Mouse (Mus musculus) midbrain, embryonic 12.5 days (tissue): Measurements from ENCODE around the gene Klk1b8. TPM values are rescaled to one million over a fixed set of nuclear protein-coding genes. Genes with fewer than 3 reads are reported as not detected.

Experiments used
- polyA plus RNA-seq: library from polyadenylated mRNA; unstranded; fragments of >200 nt; fragmentation: Nextera tagmentation; extraction: Ambion mirVana; gene quantifications from 2 replicates; pipeline ENCODE4 v1.2.1, GENCODE M21; 2016

Gene Klk1b8
- polyA plus RNA-seq, 1 experiment from 2014 or later, result not detected

Other genes with a start within 250 kb of the Klk1b8 start
- gene Klk13, start 238.1 kb upstream of the Klk1b8 start, polyA plus RNA-seq, result not detected in 2 replicates
- not detected in 2 replicates for gene Klk12, start 181.8 kb upstream of the Klk1b8 start, polyA plus RNA-seq
- not detected in 2 replicates for gene Klk11, start 176.1 kb upstream of the Klk1b8 start, polyA plus RNA-seq
- 0.13 TPM in 1 of 2 replicates, not detected in the other for gene Klk10, start 169.6 kb upstream of the Klk1b8 start, polyA plus RNA-seq
- gene Klk9, start 158.8 kb upstream of the Klk1b8 start, polyA plus RNA-seq, result not detected in 2 replicates
- gene Klk8, start 153.1 kb upstream of the Klk1b8 start, polyA plus RNA-seq, result 6.1 and 6.3 TPM in 2 replicates
- gene Klk7, start 139.4 kb upstream of the Klk1b8 start, polyA plus RNA-seq, result not detected in 2 replicates
- gene Klk6, start 126.2 kb upstream of the Klk1b8 start, polyA plus RNA-seq, result not detected in 2 replicates
- gene Klk5, start 108.7 kb upstream of the Klk1b8 start, polyA plus RNA-seq, result 0.18 and 0.33 TPM in 2 replicates
- gene Klk4, start 69.5 kb upstream of the Klk1b8 start, polyA plus RNA-seq, result not detected in 2 replicates
- gene Klk15, start 16.9 kb upstream of the Klk1b8 start, polyA plus RNA-seq, result not detected in 2 replicates
- gene Klk1b1, start 16.1 kb downstream of the Klk1b8 start, polyA plus RNA-seq, result not detected in 2 replicates
- gene Klk1b9, start 25.4 kb downstream of the Klk1b8 start, polyA plus RNA-seq, result not detected in 2 replicates
- not detected in 2 replicates for gene Klk1b11, start 45.2 kb downstream of the Klk1b8 start, polyA plus RNA-seq
- not detected in 2 replicates for gene Klk1b26, start 61.5 kb downstream of the Klk1b8 start, polyA plus RNA-seq
- gene Klk1b27, start 101.6 kb downstream of the Klk1b8 start, polyA plus RNA-seq, result not detected in 2 replicates
- not detected in 2 replicates for gene Klk1b21, start 151.7 kb downstream of the Klk1b8 start, polyA plus RNA-seq
- not detected in 2 replicates for gene Klk1b22, start 162.0 kb downstream of the Klk1b8 start, polyA plus RNA-seq
- gene Klk1b16, start 186.1 kb downstream of the Klk1b8 start, polyA plus RNA-seq, result not detected in 2 replicates
- not detected in 2 replicates for gene Klk1b24, start 237.6 kb downstream of the Klk1b8 start, polyA plus RNA-seq
- gene Klk1b3, start 247.5 kb downstream of the Klk1b8 start, polyA plus RNA-seq, result not detected in 2 replicates